Mouse (Mus musculus) cerebellum, adult 2 months (tissue): Measurements from ENCODE around the gene Mrs2.

Experiments used
- CTCF ChIP-seq: fragments of 200-500 bp; IDR thresholded peaks from 2 replicates; pipeline ENCODE4 v1.5.1; 2011; ENCODE audit warnings: low read depth, mild to moderate bottlenecking, control low read depth, low read length, moderate library complexity, borderline replicate concordance; ENCODE audit not compliant: insufficient read depth
- POLR2A ChIP-seq: fragments of 200-500 bp; IDR thresholded peaks from 2 replicates; pipeline ENCODE4 v1.6.1; 2011; ENCODE audit warnings: low read length, control low read depth, borderline replicate concordance; ENCODE audit not compliant: insufficient read depth

DNA sequence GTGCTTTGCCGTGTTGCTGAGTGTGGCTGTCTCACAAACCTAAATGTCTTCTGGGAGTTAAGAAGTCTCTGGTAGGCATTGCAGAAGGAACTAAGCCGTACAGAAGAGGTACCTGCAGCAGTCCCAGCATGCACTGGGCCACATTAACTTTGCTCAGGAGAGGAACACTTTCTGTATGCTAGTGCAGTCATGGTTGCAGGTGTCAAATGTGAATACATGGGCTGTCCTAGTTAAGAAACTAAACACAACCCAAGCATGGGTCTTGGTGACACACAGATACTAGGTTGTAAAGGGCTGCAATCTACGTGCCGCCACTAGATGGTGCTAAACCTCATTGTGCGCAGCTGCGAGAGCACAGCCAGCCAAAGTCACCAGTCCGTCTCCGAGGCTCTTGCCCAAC, 13.1 kb downstream of the Mrs2 start:
- TF ChIP-seq CTCF (peak; percentile 29; the same call in 1 of the 2 replicates), POLR2A (no peak)
